Mouse (Mus musculus): ENCODE measurements around the gene Tcf15.

- TF ChIP-seq POLR2A (IDR thresholded peaks at IDR 0.05; ENCODE audit: borderline replicate concordance, low read depth, low read length) (no peak), CTCF (IDR thresholded peaks at IDR 0.05; ENCODE audit: low read depth, low read length) (no peak)
Observed at GRCm38 (mm10) chr2:152112490-152112889, 30.9 kb upstream of the Tcf15 start.

Measured in bone marrow macrophage, adult 2 months (primary cell).